Mouse (Mus musculus): ENCODE results near the gene Sema3b.

Gene Sema3b

DNA sequence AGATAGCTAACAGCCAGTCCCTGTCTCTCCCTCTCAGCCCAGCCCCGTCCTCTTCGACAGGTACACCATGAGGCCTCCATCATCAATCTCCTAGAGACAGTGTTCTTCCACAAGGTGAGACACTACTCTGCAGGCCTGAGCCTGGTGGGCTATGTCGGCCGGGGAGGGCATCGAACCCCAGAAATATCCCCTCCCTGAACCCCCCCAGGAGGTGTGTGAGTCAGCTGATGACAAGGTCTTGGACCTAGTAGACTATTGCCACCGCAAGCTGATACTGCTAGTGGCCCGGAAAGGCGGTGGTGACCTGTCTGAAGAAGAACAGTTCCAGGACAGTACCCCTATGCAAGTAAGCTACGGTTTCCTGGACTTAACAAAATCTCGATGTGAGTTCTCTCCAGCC is 60.2 kb downstream of the Sema3b start:
- DNase-seq (ENCODE audit: low read depth, low spot score): no peak

DNA sequence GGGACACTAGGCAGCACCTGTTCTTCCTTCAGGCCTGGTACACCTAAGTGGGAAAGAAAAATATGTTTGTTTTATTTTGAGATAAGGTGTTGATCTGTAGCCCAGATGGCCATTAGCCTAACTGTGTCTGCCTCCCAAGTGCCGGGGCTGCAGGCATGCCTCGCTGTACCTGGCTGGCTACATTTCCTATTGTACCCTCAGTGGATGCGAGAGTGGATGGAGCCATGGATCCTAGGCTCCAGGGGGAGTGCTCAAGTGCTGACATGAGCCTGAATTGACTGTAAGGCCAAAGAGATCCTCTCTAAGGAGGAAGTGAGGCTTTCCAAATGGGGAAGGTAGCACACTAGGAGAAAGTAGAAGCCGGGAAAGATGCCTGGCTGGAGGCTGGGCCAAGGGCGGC is 61.1 kb downstream of the Sema3b start:
- no peak for DNase-seq (ENCODE audit: low read depth, low spot score)

Measured in CD4-positive helper T cell, adult 2 months (primary cell).